ENCODE assay signal across 27 mouse cellular contexts in the genomic region with DNA sequence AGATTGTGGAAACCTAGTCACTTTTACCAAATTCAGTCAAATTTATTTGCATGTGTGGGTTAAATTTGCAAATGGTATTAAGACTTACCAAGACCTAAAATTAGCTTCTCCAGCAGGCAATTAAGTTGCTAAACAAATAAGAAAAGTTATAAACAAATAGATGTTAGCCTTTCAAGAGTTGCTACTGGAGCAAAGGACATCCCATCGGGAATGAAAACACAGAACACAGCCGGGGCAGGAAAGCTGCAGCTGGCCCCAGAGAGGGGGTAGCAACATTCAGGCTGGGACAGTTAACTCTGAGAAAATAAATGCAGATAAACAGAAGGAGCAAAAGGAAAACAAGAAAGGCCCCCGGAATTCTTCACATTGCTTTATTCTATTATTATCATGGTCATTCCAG. TPM values are rescaled to one million over a fixed set of nuclear protein-coding genes. Genes with fewer than 3 reads are reported as not detected.
DNase-seq lines count a peak whose midpoint lies in the region; ATAC-seq and TF ChIP-seq lines count a peak whose summit lies in the region.
"Had no signal": no experiment of that assay in that cellular context is flagged by ENCODE, and none has a peak within 500 bp of the region (broad histone marks: within the 10 kb centered on the region; RNA-seq: fewer than 3 reads in every experiment).

No protein-coding gene starts in this region.

- 25% methylated on average over 3 of the region's 3 CpGs for WGBS in liver, adult 2 months
- 49% methylated on average over 3 of the region's 3 CpGs for WGBS in liver, embryonic 12.5 days (ENCODE audit: insufficient replicate concordance)
- 25% methylated on average over 3 of the region's 3 CpGs for WGBS in lung, embryonic 16.5 days
- WGBS in lung, adult 2 months, result 37% methylated on average over 3 of the region's 3 CpGs

- H3K27me3 ChIP-seq in liver, adult 2 months (ENCODE audit: control insufficient read depth, insufficient read depth, low read length), result no peaks in the 10 kb centered on the region
- H3K27me3 ChIP-seq in liver, embryonic 12.5 days (replicated peaks), result no peaks in the 10 kb centered on the region
- no peaks in the 10 kb centered on the region for H3K27me3 ChIP-seq in lung, embryonic 16.5 days (ENCODE audit: control insufficient read depth, insufficient read depth, low read depth, low read length)
- H3K27me3 ChIP-seq: forebrain, embryonic 12.5 days; forebrain, embryonic 15.5 days; heart, embryonic 13.5 days; hindbrain, embryonic 12.5 days; hindbrain, embryonic 15.5 days had no signal

- H3K9ac ChIP-seq in liver, adult 2 months (ENCODE audit: low read depth, low read length), result no peak overlapping the region
- no peak overlapping the region for H3K9ac ChIP-seq in liver, embryonic 12.5 days
- no peak overlapping the region for H3K9ac ChIP-seq in lung, embryonic 16.5 days (ENCODE audit: low read length)
- H3K9ac ChIP-seq: embryonic facial prominence, embryonic 13.5 days; forebrain, embryonic 12.5 days; forebrain, embryonic 15.5 days; heart, embryonic 13.5 days; hindbrain, embryonic 12.5 days; hindbrain, embryonic 15.5 days had no signal

- no peak overlapping the region for H3K4me2 ChIP-seq in liver, embryonic 12.5 days
- no peak overlapping the region for H3K4me2 ChIP-seq in lung, embryonic 16.5 days (ENCODE audit: low read depth, low read length)
- H3K4me2 ChIP-seq: embryonic facial prominence, embryonic 13.5 days; forebrain, embryonic 12.5 days; forebrain, embryonic 15.5 days; heart, embryonic 13.5 days; hindbrain, embryonic 12.5 days; hindbrain, embryonic 15.5 days had no signal

- TF ChIP-seq CTCF in liver, adult 2 months (IDR thresholded peaks at IDR 0.05; ENCODE audit: low read depth, low read length), result no peak
- TF ChIP-seq CTCF in lung, adult 2 months (IDR thresholded peaks at IDR 0.05; ENCODE audit: insufficient read depth, low read length), result no peak

- no peak for ATAC-seq in liver, embryonic 12.5 days
- ATAC-seq in lung, embryonic 16.5 days (ENCODE audit: low read depth), result no peak
- ATAC-seq: CD4-positive, CD25-positive, alpha-beta regulatory T cell, adult 4 months had no signal

- no peaks in the 10 kb centered on the region for H3K9me3 ChIP-seq in liver, embryonic 12.5 days (replicated peaks)
- no peaks in the 10 kb centered on the region for H3K9me3 ChIP-seq in lung, embryonic 16.5 days (ENCODE audit: control insufficient read depth, low read length)
- H3K9me3 ChIP-seq: embryonic facial prominence, embryonic 10.5 days; embryonic facial prominence, embryonic 13.5 days; forebrain, embryonic 12.5 days; forebrain, embryonic 15.5 days; heart, embryonic 10.5 days; heart, embryonic 13.5 days; hindbrain, embryonic 12.5 days; hindbrain, embryonic 15.5 days had no signal

- H3K4me3 ChIP-seq in liver, adult 2 months (ENCODE audit: insufficient read depth, low read depth, low read length), result no peak overlapping the region
- no peak overlapping the region for H3K4me3 ChIP-seq in liver, embryonic 12.5 days
- no peak overlapping the region for H3K4me3 ChIP-seq in lung, embryonic 16.5 days (ENCODE audit: low read length)
- H3K4me3 ChIP-seq in lung, adult 2 months (replicated peaks; ENCODE audit: extremely low read depth, low read depth, low read length), result no peak overlapping the region
- H3K4me3 ChIP-seq: embryonic facial prominence, embryonic 10.5 days; embryonic facial prominence, embryonic 13.5 days; erythroblast, embryonic 14.5 days; forebrain, embryonic 12.5 days; forebrain, embryonic 15.5 days; heart, adult 2 months; heart, embryonic 10.5 days; heart, embryonic 13.5 days; hindbrain, embryonic 12.5 days; hindbrain, embryonic 15.5 days had no signal

- no peak overlapping the region for H3K27ac ChIP-seq in liver, adult 2 months (replicated peaks; ENCODE audit: insufficient read depth, low read depth, low read length)
- no peak overlapping the region for H3K27ac ChIP-seq in liver, embryonic 12.5 days
- peak overlapping the region; percentile 50; the same call in 1 of the 2 replicates for H3K27ac ChIP-seq in lung, embryonic 16.5 days (ENCODE audit: low read length)
- H3K27ac ChIP-seq: embryonic facial prominence, embryonic 10.5 days; embryonic facial prominence, embryonic 13.5 days; forebrain, embryonic 12.5 days; forebrain, embryonic 15.5 days; heart, adult 2 months; heart, embryonic 10.5 days; heart, embryonic 13.5 days; hindbrain, embryonic 12.5 days; hindbrain, embryonic 15.5 days had no signal

- no peaks in the 10 kb centered on the region for H3K36me3 ChIP-seq in liver, adult 2 months (ENCODE audit: control insufficient read depth, insufficient read depth, low read length)
- no peaks in the 10 kb centered on the region for H3K36me3 ChIP-seq in liver, embryonic 12.5 days
- no peaks in the 10 kb centered on the region for H3K36me3 ChIP-seq in lung, embryonic 16.5 days (ENCODE audit: control insufficient read depth, insufficient read depth, low read length)
- H3K36me3 ChIP-seq: embryonic facial prominence, embryonic 10.5 days; embryonic facial prominence, embryonic 13.5 days; forebrain, embryonic 12.5 days; forebrain, embryonic 15.5 days; heart, embryonic 10.5 days; heart, embryonic 13.5 days; hindbrain, embryonic 12.5 days; hindbrain, embryonic 15.5 days had no signal

- H3K79me2 ChIP-seq in liver, adult 2 months (ENCODE audit: control insufficient read depth, insufficient read depth, low read length), result no peaks in the 10 kb centered on the region

- no peak for TF ChIP-seq POLR2A in liver, adult 2 months (IDR thresholded peaks at IDR 0.05; ENCODE audit: extremely low read depth, insufficient read depth, low read length)
- TF ChIP-seq POLR2A in lung, adult 2 months (IDR thresholded peaks at IDR 0.05; ENCODE audit: borderline replicate concordance, extremely low read depth, low read depth, low read length), result no peak

- H3K4me1 ChIP-seq in liver, adult 2 months (ENCODE audit: control insufficient read depth, insufficient read depth, low read length), result peaks cover 14% of the 10 kb centered on the region
- H3K4me1 ChIP-seq in liver, embryonic 12.5 days, result no peaks in the 10 kb centered on the region
- H3K4me1 ChIP-seq in lung, embryonic 16.5 days (replicated peaks; ENCODE audit: control insufficient read depth, insufficient read depth, low read length), result peaks cover 18% of the 10 kb centered on the region
- 0 out of 2 replicates have a peak, but pooled peaks cover 2% of the 10 kb centered on the region for H3K4me1 ChIP-seq in lung, adult 2 months (ENCODE audit: control insufficient read depth, insufficient read depth, low read length)
- H3K4me1 ChIP-seq: forebrain, embryonic 12.5 days had no signal

- peak; percentile 35 for DNase-seq in liver, adult 2 months (ENCODE audit: extremely low read depth, low read depth, low spot score)
- DNase-seq in lung, adult 2 months, result no peak
- DNase-seq in adipocyte (ENCODE audit: low spot score), result peak; percentile 61
- DNase-seq in brain, adult 2 months (ENCODE audit: low read depth, low spot score), result peak; percentile 5
- DNase-seq: adrenal gland, adult 8-10 months; adrenal gland, postnatal 25 days; cerebellum, adult 18-20 months; cerebellum, adult 9-11 months; cerebellum, postnatal 25 days; embryo, embryonic 11 days; gastrocnemius, postnatal 25 days; heart, adult 2 months; heart, postnatal 14 days had no signal

RNA-seq across cellular contexts. Expression of a gene that starts 57.3 kb away (rescaled TPM):
- 0.18 and 0.20 TPM in 2 replicates for total RNA-seq in liver, adult 2 months (2014; rRNA removed)
- 0.11 TPM in 1 of 2 replicates, not detected in the other for polyA plus RNA-seq in liver, adult 2 months (2012; rRNA removed)
- polyA plus RNA-seq in liver, embryonic 12.5 days (2016; fragmentation: Nextera tagmentation; extraction: Ambion mirVana), result 0.22 and 0.41 TPM in 2 replicates
- polyA plus RNA-seq in lung, embryonic 16.5 days (2015; fragmentation: Nextera tagmentation; extraction: Ambion mirVana), result 0.75 TPM in 2 replicates
- polyA plus RNA-seq in lung, adult 2 months (2012; rRNA removed), result 4.1 and 7.4 TPM in 2 replicates
- total RNA-seq: adrenal gland, postnatal 25 days; hematopoietic stem cell, adult 5-6 weeks; MEL had no signal
- polyA plus RNA-seq: CD4-positive, CD25-positive, alpha-beta regulatory T cell, adult 4 months; erythroblast, embryonic 14.5 days had no signal
